10 mouse cellular contexts compared by ENCODE assay signal in genomic region chr19:25059847-25060364, GRCm38 (mm10).
DNase-seq lines count a peak whose midpoint lies in the region; ATAC-seq and TF ChIP-seq lines count a peak whose summit lies in the region.
"Had no signal": no experiment of that assay in that cellular context is flagged by ENCODE, and none has a peak within 500 bp of the region (broad histone marks: within the 10 kb centered on the region; RNA-seq: fewer than 3 reads in every experiment).

No protein-coding gene starts in this region.

- DNase-seq in neural tube, embryonic 10.5 days (ENCODE audit: extremely low spot score, low spot score): no peak
- no peak for DNase-seq in stomach, postnatal 0 days (ENCODE audit: low spot score)
- no peak for DNase-seq in liver, embryonic 11.5 days (ENCODE audit: low spot score)
- DNase-seq: right cerebral cortex, postnatal 4 days had no signal

- 67% methylated on average over 7 of the region's 7 CpGs for WGBS in hindbrain, embryonic 13.5 days
- WGBS in hindbrain, embryonic 12.5 days: 57% methylated on average over 7 of the region's 7 CpGs
- WGBS in neural tube, embryonic 13.5 days: 70% methylated on average over 7 of the region's 7 CpGs
- WGBS in intestine, embryonic 15.5 days: 52% methylated on average over 7 of the region's 7 CpGs
- 50% methylated on average over 7 of the region's 7 CpGs for WGBS in stomach, postnatal 0 days
- WGBS in liver, embryonic 11.5 days: 79% methylated on average over 7 of the region's 7 CpGs

- no peak overlapping the region for H3K9ac ChIP-seq in hindbrain, embryonic 13.5 days
- H3K9ac ChIP-seq in hindbrain, embryonic 12.5 days: no peak overlapping the region
- no peak overlapping the region for H3K9ac ChIP-seq in neural tube, embryonic 13.5 days
- no peak overlapping the region for H3K9ac ChIP-seq in intestine, embryonic 15.5 days
- H3K9ac ChIP-seq in stomach, postnatal 0 days (ENCODE audit: low read length): 0 out of 2 replicates have a peak overlapping the region, but pooled peaks have one; percentile 35
- H3K9ac ChIP-seq in liver, embryonic 11.5 days (ENCODE audit: low read depth, low read length): no peak overlapping the region

- peaks cover 13% of the 10 kb centered on the region for H3K4me1 ChIP-seq in hindbrain, embryonic 13.5 days (replicated peaks)
- H3K4me1 ChIP-seq in hindbrain, embryonic 12.5 days: peaks cover 4% of the 10 kb centered on the region; the same call in 1 of the 2 replicates
- H3K4me1 ChIP-seq in neural tube, embryonic 13.5 days (replicated peaks): peaks cover 18% of the 10 kb centered on the region
- H3K4me1 ChIP-seq in intestine, embryonic 15.5 days (replicated peaks): no peaks in the 10 kb centered on the region
- H3K4me1 ChIP-seq in stomach, postnatal 0 days (replicated peaks; ENCODE audit: control insufficient read depth, insufficient read depth): 0 out of 2 replicates have a peak, but pooled peaks cover 3% of the 10 kb centered on the region
- no peaks in the 10 kb centered on the region for H3K4me1 ChIP-seq in liver, embryonic 11.5 days (replicated peaks; ENCODE audit: control insufficient read depth, insufficient read depth, low read length)

- ATAC-seq in hindbrain, embryonic 13.5 days (ENCODE audit: low FRiP score): no peak
- no peak for ATAC-seq in hindbrain, embryonic 12.5 days (ENCODE audit: low FRiP score)
- ATAC-seq in neural tube, embryonic 13.5 days (ENCODE audit: low read depth): no peak
- ATAC-seq in intestine, embryonic 15.5 days: peak; percentile 25; the same call in 1 of the 2 replicates
- ATAC-seq in stomach, postnatal 0 days (ENCODE audit: low FRiP score, low TSS enrichment): peak; percentile 57; the same call in 1 of the 2 replicates
- ATAC-seq in megakaryocyte, adult 5-6 weeks (ENCODE audit: poor library complexity, severe bottlenecking): no peak
- ATAC-seq in liver, embryonic 11.5 days (replicated peaks; ENCODE audit: low FRiP score): no peak

- no peak for TF ChIP-seq EP300 in stomach, postnatal 0 days (optimal IDR thresholded peaks at IDR 0.05)

- TF ChIP-seq CTCF in stomach, postnatal 0 days (IDR thresholded peaks at IDR 0.05; ENCODE audit: low read depth): no peak

- no peaks in the 10 kb centered on the region for H3K9me3 ChIP-seq in hindbrain, embryonic 13.5 days
- H3K9me3 ChIP-seq in hindbrain, embryonic 12.5 days (replicated peaks): no peaks in the 10 kb centered on the region
- no peaks in the 10 kb centered on the region for H3K9me3 ChIP-seq in neural tube, embryonic 13.5 days
- no peaks in the 10 kb centered on the region for H3K9me3 ChIP-seq in intestine, embryonic 15.5 days
- H3K9me3 ChIP-seq in stomach, postnatal 0 days (ENCODE audit: control insufficient read depth, low read length): no peaks in the 10 kb centered on the region
- no peaks in the 10 kb centered on the region for H3K9me3 ChIP-seq in liver, embryonic 11.5 days (ENCODE audit: control insufficient read depth, low read length)

- H3K27me3 ChIP-seq in hindbrain, embryonic 13.5 days: no peaks in the 10 kb centered on the region
- H3K27me3 ChIP-seq in hindbrain, embryonic 12.5 days: peaks cover 6% of the 10 kb centered on the region; the same call in 1 of the 2 replicates
- no peaks in the 10 kb centered on the region for H3K27me3 ChIP-seq in neural tube, embryonic 13.5 days
- no peaks in the 10 kb centered on the region for H3K27me3 ChIP-seq in intestine, embryonic 15.5 days (replicated peaks)
- no peaks in the 10 kb centered on the region for H3K27me3 ChIP-seq in stomach, postnatal 0 days (ENCODE audit: control insufficient read depth, insufficient read depth, low read length)
- H3K27me3 ChIP-seq in liver, embryonic 11.5 days (replicated peaks; ENCODE audit: control insufficient read depth, insufficient read depth, low read length): no peaks in the 10 kb centered on the region

- no peak overlapping the region for H3K4me2 ChIP-seq in hindbrain, embryonic 13.5 days
- H3K4me2 ChIP-seq in hindbrain, embryonic 12.5 days (replicated peaks): no peak overlapping the region; the same call in 1 of the 2 replicates
- H3K4me2 ChIP-seq in neural tube, embryonic 13.5 days: peak overlapping the region; percentile 47
- H3K4me2 ChIP-seq in intestine, embryonic 15.5 days (replicated peaks): peak overlapping the region; percentile 41; the same call in 1 of the 2 replicates
- peak overlapping the region; percentile 47 for H3K4me2 ChIP-seq in stomach, postnatal 0 days (replicated peaks; ENCODE audit: low read depth)
- no peak overlapping the region for H3K4me2 ChIP-seq in liver, embryonic 11.5 days

- no peaks in the 10 kb centered on the region for H3K36me3 ChIP-seq in hindbrain, embryonic 13.5 days
- H3K36me3 ChIP-seq in hindbrain, embryonic 12.5 days: no peaks in the 10 kb centered on the region
- no peaks in the 10 kb centered on the region for H3K36me3 ChIP-seq in neural tube, embryonic 13.5 days
- no peaks in the 10 kb centered on the region for H3K36me3 ChIP-seq in intestine, embryonic 15.5 days
- H3K36me3 ChIP-seq in stomach, postnatal 0 days (ENCODE audit: control insufficient read depth, insufficient read depth, low read length): no peaks in the 10 kb centered on the region
- H3K36me3 ChIP-seq in liver, embryonic 11.5 days (ENCODE audit: control insufficient read depth, insufficient read depth, low read length): no peaks in the 10 kb centered on the region

- no peak overlapping the region for H3K4me3 ChIP-seq in hindbrain, embryonic 13.5 days
- H3K4me3 ChIP-seq in hindbrain, embryonic 12.5 days: no peak overlapping the region
- H3K4me3 ChIP-seq in neural tube, embryonic 13.5 days: no peak overlapping the region
- no peak overlapping the region for H3K4me3 ChIP-seq in intestine, embryonic 15.5 days (replicated peaks)
- no peak overlapping the region for H3K4me3 ChIP-seq in stomach, postnatal 0 days (ENCODE audit: low read depth, low read length)
- H3K4me3 ChIP-seq in liver, embryonic 11.5 days (ENCODE audit: low read depth, low read length): no peak overlapping the region

- H3K27ac ChIP-seq in hindbrain, embryonic 13.5 days: peak overlapping the region; percentile 44; the same call in 1 of the 2 replicates
- no peak overlapping the region for H3K27ac ChIP-seq in hindbrain, embryonic 12.5 days
- H3K27ac ChIP-seq in neural tube, embryonic 13.5 days (replicated peaks): peak overlapping the region; percentile 80
- H3K27ac ChIP-seq in intestine, embryonic 15.5 days: no peak overlapping the region
- peak overlapping the region; percentile 81 for H3K27ac ChIP-seq in stomach, postnatal 0 days (replicated peaks)
- no peak overlapping the region for H3K27ac ChIP-seq in liver, embryonic 11.5 days (ENCODE audit: low read depth, low read length)
- H3K27ac ChIP-seq: macrophage had no signal

Comparison
In these comparisons a context has a peak if more than half of its experiments do, and no peak if none do; other contexts are left out.
1. H3K27ac ChIP-seq: peak in hindbrain, embryonic 13.5 days (single experiment), neural tube, embryonic 13.5 days (single experiment) and stomach, postnatal 0 days (single experiment); none in hindbrain, embryonic 12.5 days (single experiment), intestine, embryonic 15.5 days (single experiment) and liver, embryonic 11.5 days (single experiment).
2. ATAC-seq: peak in intestine, embryonic 15.5 days (single experiment) and stomach, postnatal 0 days (single experiment); none in hindbrain, embryonic 13.5 days (single experiment), hindbrain, embryonic 12.5 days (single experiment), neural tube, embryonic 13.5 days (single experiment), megakaryocyte, adult 5-6 weeks (single experiment) and liver, embryonic 11.5 days (single experiment).
3. H3K4me2 ChIP-seq: peak in neural tube, embryonic 13.5 days (single experiment), intestine, embryonic 15.5 days (single experiment) and stomach, postnatal 0 days (single experiment); none in hindbrain, embryonic 13.5 days (single experiment), hindbrain, embryonic 12.5 days (single experiment) and liver, embryonic 11.5 days (single experiment).